Mouse (Mus musculus) CD4-positive naive resting alpha-beta T cell, adult 57 days (primary cell): Measurements from ENCODE around the gene B3gat3. TPM values are rescaled to one million over a fixed set of nuclear protein-coding genes. Genes with fewer than 3 reads are reported as not detected.

ENCODE experiments used
- total RNA-seq: library from RNA; stranded (reverse); gene quantifications from one replicate; pipeline ENCODE4 v1.2.4, GENCODE M21; 2023

Gene B3gat3
- total RNA-seq = 47.9 TPM

DNA sequence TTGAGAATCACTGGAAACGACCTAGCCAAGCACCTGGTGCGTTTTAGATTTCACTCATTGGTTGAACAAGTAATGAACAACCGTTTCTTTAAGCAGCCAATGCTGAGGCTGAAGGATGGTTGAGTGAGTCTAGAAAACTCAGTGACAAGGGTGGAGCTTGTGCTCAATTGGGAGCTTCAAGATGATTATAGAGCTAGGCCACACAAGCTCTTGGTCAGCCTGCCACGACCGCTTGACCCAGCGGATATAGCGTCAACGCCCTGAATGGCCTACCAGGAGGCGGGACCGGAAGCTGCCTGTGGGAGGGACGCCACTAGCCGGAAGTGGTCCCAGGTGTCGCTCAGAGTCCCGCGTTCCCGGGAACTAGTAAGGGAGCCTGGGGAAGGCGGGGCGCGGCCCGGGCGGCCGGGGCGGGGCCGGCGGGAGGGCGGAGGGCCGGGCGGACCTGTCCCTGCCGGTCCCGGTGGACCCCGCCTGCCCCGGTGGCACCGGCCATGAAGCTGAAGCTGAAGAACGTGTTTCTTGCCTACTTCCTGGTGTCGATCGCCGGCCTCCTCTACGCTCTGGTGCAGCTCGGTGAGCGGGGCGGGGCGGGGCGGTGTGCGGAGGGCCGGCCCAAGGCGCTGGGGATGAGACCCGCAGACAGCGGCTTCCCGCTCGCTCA is at the start of gene B3gat3:
B3gat3 (plus strand) TSS at position 302 of the 664 bp plus-strand sequence.

DNA sequence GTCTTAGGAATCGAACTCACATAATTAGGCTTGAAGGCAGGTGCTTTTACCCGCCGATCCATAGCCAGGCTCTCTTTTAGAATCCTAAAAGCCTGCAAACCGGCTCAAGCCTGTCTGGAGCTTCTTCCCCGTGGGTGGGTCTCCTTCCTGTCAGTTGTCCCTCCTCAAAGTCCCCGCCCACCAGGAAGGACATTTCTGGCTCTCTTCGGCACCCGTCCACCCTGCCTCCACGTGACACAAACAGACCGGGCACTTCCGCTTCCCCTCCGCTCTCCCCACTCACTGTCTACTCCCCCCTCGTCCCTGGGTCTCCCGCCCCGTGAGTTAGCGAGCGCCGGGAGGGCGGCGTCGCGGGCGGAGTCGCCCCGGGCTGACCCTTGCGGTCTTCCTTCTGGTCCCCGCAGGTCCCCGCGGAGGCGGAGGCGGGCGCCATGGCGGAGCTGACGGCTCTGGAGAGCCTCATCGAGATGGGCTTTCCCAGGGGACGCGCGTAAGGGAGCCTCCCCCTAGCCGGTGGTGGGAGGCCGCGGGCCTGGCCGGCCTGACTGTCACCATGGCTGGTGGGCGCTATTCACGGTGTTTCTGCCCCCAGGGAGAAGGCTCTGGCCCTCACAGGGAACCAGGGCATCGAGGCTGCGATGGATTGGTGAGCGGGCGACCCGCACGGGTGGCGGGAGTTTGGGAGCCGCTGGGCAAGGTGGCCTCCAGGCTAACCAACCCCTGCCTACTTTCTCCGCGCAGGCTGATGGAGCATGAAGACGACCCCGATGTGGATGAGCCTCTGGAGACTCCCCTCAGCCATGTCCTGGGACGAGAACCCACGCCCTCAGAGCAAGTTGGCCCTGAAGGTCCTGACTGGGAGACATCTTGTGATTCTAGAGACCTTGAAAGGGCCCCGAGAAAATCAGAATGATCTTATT is 48.6 kb upstream of the B3gat3 start, which contains the start of gene Ubxn1:
Ubxn1 (plus strand) TSS at position 230 of the 920 bp plus-strand sequence.

DNA sequence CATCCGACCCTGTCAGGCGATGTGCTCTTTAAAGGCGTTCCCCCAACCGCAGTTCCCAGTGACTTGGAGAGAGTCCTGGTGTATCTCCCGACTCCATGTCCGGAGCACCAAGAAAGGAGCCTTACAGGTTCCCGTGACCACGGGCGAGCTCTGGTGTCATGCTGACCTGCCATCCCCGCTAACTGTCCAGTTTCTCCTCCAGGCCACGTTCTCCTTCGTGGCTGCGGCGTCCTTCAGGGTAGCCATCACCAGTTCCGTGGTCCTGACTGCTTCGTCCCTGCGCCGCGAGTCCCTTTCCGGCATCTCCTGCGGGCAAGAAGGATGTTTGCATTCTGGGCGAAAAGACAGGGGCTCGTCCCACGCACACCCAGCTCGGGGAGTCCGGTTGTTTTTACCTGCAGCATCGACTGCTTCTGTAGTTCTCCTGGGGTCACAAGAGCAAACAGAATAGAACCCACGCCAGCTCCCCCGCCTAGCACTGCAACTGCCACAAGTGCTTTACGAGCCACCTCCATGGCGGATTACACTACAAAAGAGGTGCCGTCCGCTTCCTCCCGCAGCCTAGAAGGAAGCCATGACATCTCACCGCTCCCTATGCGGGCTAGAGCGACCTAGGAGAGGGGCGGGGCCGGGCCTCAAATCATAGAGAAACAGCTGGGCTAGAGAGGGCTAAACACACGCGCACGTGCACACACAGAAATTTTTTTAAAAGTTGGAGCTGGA is 39.7 kb upstream of the B3gat3 start, which contains the start of gene Uqcc3:
Uqcc3 (minus strand) TSS at position 613 of the 723 bp plus-strand sequence.

DNA sequence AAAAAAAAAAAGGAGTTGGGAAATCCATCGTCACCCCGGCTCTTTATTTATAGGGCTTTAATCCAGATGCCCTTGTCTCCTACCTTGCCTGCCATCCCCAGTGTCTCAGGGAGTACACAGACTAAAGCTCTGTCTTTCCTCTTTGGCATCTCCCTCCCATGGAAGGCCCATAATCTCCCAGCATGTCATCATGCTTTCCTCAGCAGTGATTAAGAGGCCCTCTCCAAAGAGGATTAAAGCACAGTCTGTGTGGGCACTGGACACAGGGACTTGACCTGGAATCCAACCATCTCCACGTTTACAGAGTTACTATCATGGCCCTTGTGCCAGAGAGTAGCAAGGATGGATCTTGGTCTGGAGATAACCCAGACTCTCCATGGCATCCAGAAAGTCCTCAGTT is 36.6 kb upstream of the B3gat3 start, which contains the start of the genes Lbhd1 and Gm49403:
Lbhd1 (plus strand) TSS at position 117 of the 400 bp plus-strand sequence.
Gm49403 (plus strand) TSS at position 315 of the 400 bp plus-strand sequence.

DNA sequence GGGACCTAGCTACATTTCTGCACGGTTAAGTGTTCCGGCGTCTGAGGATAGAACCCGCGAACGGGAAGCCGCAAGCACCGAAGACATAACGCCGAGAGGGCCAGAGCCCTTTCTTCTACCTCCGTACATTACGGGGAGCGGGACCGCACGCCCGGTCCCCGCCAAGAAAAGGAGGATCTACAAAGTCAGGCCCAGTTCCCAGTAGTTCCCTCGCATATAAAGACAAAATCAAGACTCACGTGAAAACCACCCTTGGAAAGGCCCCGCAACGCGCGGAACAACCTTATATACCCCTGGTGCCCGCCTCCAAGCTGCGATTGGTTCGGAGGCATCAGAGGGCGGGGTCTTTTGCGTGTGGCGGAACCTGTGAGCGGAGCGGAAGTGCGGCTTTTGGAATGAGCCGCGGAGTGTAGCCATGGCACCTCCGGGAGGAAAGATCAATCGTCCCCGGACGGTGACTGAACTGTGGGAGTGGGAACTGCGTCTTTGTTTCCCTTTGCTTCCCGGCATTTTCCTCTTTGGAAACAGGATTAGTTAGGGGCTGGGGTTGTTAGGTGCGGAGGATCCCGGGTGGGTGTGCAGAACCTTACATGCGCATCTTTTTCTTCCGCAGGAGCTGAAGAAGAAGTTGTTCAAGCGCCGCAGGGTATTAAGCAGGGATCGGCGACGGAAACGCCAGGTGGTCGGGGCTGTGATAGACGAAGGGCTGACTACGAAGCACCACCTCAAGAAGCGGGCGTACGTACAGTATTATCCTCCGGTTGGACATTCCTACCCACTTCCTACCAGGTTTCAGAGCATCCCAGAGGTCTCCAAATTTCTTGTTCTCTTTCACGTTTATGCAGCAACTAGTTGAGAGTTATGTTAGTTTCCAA is 31.4 kb upstream of the B3gat3 start, which contains the start of the genes 1810009A15Rik and Gm49416:
1810009A15Rik (plus strand) TSS at position 343 of the 875 bp plus-strand sequence.
Gm49416 (plus strand) TSS at position 416 of the 875 bp plus-strand sequence.

DNA sequence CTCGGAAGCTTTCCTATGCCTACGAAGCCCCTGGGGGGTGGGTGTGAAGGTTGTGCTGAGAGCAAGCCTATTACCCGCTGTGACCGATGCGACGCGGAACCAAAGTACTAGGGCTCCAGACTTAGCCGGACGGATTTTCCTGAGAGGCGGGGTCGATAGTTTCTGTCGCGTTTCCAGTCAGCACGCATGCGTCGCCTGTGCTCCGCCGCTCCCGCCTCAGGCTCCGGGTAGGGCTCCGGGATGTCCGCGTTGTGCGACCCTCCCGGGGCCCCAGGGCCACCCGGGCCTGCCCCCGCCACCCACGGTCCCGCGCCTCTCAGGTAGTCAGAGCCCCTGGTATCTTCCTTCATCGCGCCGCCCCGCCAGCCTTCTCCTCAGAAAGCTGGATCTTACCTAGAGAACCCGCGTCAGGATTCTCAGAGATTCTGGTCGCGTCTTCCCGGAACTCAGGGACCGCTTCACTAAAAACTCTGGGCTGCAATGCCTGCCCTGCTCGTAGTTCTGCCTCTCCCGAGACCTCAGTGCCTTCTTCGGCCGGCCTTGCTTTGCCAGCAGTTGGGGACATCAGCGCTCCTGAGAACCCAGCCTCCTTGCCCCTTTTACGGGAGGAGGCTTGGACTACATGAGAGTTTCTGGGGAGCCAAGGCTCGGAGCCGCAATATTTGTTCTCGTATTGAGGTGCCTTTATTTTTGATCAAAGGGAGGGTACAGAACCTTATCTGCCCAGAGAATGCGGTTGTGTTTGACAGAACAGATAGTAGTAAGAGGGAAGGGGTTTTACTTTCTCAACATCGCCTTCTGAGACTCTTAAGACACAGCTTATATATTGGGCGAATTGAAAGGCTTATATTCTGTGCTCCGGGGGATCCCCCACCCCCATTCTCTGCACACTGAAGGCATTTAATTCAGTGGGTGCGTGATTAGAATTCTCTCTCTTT is 27.1 kb upstream of the B3gat3 start, which contains the start of gene Ints5:
Ints5 (plus strand) TSS at position 177 of the 938 bp plus-strand sequence.

DNA sequence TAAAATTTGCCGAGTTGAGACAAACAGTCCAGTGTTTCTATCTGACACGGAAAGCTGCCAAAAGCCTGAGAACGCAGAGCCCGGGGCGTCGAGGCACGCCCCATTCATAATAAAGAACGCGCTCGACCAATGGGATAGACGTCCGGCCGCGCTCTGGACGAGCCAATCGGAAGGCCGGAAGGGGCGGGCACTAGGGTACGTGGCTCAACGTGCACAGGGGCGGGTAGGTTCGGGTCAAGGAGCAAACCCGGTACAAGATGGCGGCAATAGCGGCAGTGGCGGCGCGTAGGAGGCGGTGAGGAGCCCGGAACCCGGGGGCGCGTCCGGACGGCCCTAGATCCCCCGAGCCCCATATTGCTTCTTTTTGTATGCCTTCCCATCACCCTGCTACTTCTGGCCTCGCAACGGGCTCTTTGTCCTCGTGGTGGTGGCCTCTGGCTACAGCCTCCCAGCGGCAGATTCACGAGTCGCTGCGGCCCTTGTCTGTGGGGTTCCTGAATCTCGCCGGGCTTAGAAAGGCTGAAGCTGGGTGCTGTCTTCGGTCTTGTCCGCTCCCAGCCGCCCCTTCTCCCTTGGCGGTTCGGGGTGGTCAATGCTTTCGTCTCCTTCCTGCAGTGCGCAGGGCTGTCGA is 22.2 kb upstream of the B3gat3 start, which contains the start of gene Ganab:
Ganab (plus strand) TSS at position 207 of the 631 bp plus-strand sequence.

DNA sequence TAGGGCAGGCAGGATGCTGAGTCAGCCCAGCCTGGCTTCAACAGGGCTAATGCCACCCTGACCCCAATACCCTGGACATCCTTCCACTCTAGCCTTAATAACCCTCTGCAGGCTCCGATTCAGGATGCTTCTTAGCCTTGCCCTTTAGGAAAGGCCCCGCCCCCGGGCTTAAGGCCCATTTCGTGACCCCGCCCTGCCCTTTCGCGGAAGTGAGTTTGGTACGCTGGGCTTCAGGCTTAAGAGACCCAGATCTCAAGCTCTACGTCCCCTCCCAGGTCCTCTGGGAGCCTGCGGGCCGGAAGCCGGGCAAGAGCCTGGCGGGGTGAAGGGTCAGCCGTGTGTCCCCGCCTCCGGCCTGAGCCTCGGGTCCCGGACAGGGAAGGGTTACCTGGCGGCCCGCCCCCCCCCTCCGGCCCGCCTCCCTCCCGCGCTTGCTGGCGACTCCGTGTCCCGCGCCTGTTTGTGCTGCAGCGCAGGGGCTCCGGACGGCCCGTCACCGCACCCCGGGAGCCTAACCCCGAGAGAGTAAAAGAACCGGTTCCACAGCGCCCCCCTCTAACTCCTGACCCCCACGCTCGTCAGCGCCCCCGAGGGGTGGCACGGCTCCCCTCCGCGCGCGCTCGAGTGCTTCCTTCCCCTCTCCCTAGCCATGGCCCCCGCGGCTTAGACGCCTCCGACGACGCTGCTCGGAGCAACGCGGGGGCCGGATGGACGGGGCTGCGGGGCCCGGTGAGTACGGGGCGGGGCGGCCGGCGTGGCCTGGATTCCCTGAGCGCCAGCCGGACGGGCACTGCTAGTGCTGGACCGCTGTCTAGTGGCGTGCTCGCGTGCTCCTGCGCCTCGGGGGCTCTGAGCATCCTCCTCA is 9.3 kb downstream of the B3gat3 start, which contains the start of the genes Rom1 and Eml3:
Rom1 (minus strand) TSS at position 133 of the 865 bp plus-strand sequence.
Eml3 (plus strand) TSS at position 329 of the 865 bp plus-strand sequence.

DNA sequence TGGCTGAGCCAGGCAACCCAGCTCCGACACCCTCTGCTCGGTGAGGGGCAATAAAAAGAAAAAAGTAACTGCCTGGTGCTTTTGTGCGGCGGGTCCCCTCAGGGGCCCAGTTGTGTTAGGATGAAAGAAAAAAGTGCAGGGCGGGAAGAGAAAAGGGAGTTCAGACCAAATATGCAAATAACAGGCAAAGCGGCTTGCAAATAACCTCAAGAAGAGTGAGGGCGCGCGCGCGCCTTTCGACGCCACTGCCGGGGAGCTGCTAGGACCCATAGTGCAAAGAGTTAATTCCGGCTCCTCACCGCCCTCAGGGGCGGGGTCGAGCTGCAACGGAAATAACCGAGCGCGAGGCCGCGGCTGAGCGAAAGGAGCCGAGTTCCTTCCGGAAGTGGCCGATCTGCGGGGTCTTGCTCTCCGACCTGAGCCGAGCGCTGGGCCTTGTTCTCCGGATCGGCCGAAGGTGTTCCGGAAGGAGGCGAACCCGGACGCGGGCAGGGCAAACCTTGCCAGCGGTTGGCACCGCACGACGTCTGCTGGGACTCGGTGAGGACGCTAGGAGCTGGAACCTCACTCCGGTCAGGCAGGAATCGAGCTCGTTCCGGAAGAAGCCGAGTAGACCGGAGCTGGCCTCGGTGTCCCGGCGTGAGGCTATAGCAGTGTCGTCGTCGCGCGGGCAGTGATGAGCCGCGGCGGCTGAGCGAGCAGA is 21.5 kb downstream of the B3gat3 start, which contains the start of gene Mta2:
Mta2 (plus strand) TSS at position 361 of the 703 bp plus-strand sequence.

DNA sequence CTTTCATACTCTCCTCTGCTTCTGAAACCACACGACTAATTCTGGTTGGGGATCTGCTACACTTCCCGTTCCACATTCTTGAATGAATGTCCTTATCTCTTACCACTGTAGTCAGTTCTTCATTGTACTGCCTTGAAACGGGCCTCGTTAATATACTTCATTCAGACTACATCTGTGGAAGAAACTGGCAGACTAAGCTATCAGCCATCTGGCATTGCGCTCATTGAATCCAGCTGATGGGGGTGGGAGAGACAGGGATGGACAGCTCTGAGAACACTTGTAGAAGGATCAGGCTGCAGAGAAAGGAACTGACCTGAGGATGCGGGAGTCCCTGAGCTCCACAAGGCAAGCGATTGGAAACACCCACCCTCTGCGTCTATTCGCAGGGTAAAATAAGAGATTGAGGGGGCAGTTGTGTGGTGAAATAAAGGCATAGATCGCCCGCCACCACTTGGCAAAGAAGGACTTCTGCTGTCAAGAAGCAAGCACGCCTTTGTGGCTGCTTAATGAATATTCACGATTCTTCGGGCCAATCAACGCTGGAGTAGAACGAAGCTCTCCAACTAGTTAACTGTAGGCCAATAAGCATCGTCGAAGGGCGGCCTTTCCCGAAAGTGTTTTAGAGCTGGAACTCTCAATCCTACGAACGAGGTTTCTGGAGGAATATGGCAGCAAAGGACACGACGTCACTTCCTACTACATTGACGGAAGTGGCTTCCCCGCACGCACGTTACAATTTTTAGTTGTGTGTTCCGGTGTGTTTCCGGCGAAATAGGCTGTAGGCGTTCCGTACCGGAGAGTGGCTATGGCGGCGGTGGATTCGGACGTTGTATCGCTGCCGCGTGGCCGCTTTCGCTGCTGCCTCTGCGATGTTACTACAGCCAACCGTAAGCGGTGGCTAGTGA is 33.2 kb downstream of the B3gat3 start, which contains the start of gene Tut1:
Tut1 (plus strand) TSS at position 713 of the 905 bp plus-strand sequence.

DNA sequence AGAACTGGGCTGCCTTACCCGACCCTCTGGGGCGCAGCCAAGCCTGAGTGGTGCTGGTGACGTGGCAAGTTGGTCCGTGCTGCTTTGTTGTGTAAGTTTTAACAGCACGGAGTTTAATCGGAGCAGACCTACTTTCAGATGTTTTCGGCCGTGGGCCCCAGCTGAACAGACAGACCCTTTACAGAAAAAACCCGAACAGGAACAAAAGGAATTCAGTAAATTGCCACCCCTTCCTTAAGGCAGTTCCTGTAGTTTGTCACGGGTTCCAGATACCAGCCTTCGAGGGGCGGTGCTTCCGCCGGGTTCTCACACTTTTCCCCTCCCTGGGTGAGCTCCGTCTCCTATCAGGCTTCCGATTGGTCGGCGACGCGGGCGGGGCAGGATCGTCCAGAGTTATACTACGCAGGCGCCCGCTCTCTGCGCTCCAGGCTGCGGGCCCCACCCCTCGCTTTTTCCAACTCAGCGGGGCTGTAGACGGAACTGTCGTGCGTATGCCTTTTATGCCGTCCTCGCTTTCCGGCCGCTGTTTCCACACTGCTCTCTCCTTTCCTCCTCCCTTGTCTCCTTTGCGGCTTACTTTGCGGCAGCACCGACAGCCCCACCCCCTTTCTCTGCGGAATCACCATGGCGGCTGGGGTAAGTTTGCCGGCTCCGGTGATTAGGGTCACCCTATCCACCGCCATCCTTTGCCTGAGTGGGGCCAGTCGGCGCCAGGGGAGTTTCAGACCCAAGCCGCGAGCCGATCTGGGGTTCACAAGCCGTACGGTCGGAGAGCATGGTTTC is 46.6 kb downstream of the B3gat3 start, which contains the start of gene Eef1g:
Eef1g (plus strand) TSS at position 452 of the 783 bp plus-strand sequence.

